Mouse (Mus musculus): ENCODE measurements around the gene Pitpnm1. TPM values are rescaled to one million over a fixed set of nuclear protein-coding genes. Genes with fewer than 3 reads are reported as not detected.

Pitpnm1 gene
- polyA plus RNA-seq, 1 experiment = 81.9 TPM

- DNase-seq (ENCODE audit: low read depth) = no peak
Observed at GRCm38 (mm10) chr19:4068717-4069410, 30.9 kb upstream of the Pitpnm1 start.

GRCm38 (mm10) chr19:4070311-4070710 lies 29.5 kb upstream of the Pitpnm1 start:
- DNase-seq (ENCODE audit: low read depth) = no peak

- no peak for DNase-seq (ENCODE audit: low read depth)
Observed at GRCm38 (mm10) chr19:4070756-4071155, 29.0 kb upstream of the Pitpnm1 start.

GRCm38 (mm10) chr19:4071406-4071805 lies 28.4 kb upstream of the Pitpnm1 start:
- no peak for DNase-seq (ENCODE audit: low read depth)

- no peak for DNase-seq (ENCODE audit: low read depth)
Observed at GRCm38 (mm10) chr19:4072706-4073424, 26.9 kb upstream of the Pitpnm1 start.

- DNase-seq (ENCODE audit: low read depth) = no peak
Observed at GRCm38 (mm10) chr19:4075531-4075930, 24.3 kb upstream of the Pitpnm1 start.

GRCm38 (mm10) chr19:4079594-4079993 lies 20.2 kb upstream of the Pitpnm1 start:
- no peak for DNase-seq (ENCODE audit: low read depth)

- DNase-seq (ENCODE audit: low read depth) = no peak
Observed at GRCm38 (mm10) chr19:4080511-4081009, 19.2 kb upstream of the Pitpnm1 start.

GRCm38 (mm10) chr19:4081394-4081793 lies 18.4 kb upstream of the Pitpnm1 start, which contains the start of gene Cabp2:
Gene Cabp2 (plus strand): TSS chr19:4081578.
- no peak for DNase-seq (ENCODE audit: low read depth)

GRCm38 (mm10) chr19:4082219-4082965 lies 17.4 kb upstream of the Pitpnm1 start:
- DNase-seq (ENCODE audit: low read depth) = no peak

- DNase-seq (ENCODE audit: low read depth) = no peak
Observed at GRCm38 (mm10) chr19:4083316-4083715, 16.5 kb upstream of the Pitpnm1 start.

- DNase-seq (ENCODE audit: low read depth) = no peak
Observed at GRCm38 (mm10) chr19:4083826-4084225, 16.0 kb upstream of the Pitpnm1 start.

GRCm38 (mm10) chr19:4084984-4085383 lies 14.8 kb upstream of the Pitpnm1 start:
- DNase-seq (ENCODE audit: low read depth) = no peak

- no peak for DNase-seq (ENCODE audit: low read depth)
Observed at GRCm38 (mm10) chr19:4086156-4086555, 13.6 kb upstream of the Pitpnm1 start.

- no peak for DNase-seq (ENCODE audit: low read depth)
Observed at GRCm38 (mm10) chr19:4087090-4087489, 12.7 kb upstream of the Pitpnm1 start.

GRCm38 (mm10) chr19:4088146-4088545 lies 11.7 kb upstream of the Pitpnm1 start:
- DNase-seq (ENCODE audit: low read depth) = no peak

GRCm38 (mm10) chr19:4089128-4089527 lies 10.7 kb upstream of the Pitpnm1 start:
- DNase-seq (ENCODE audit: low read depth) = no peak

- no peak for DNase-seq (ENCODE audit: low read depth)
Observed at GRCm38 (mm10) chr19:4090446-4090845, 9.4 kb upstream of the Pitpnm1 start.

GRCm38 (mm10) chr19:4091383-4091782 lies 8.4 kb upstream of the Pitpnm1 start:
- no peak for DNase-seq (ENCODE audit: low read depth)

- no peak for DNase-seq (ENCODE audit: low read depth)
Observed at GRCm38 (mm10) chr19:4092750-4093149, 7.0 kb upstream of the Pitpnm1 start.

GRCm38 (mm10) chr19:4093772-4094171 lies 6.0 kb upstream of the Pitpnm1 start:
- no peak for DNase-seq (ENCODE audit: low read depth)

- DNase-seq (ENCODE audit: low read depth) = no peak
Observed at GRCm38 (mm10) chr19:4094348-4094747, 5.5 kb upstream of the Pitpnm1 start.
